Mouse (Mus musculus) C2C12 (cell line): Measurements from ENCODE around the gene Trpm1.

Source experiments
- CEBPB ChIP-seq: IDR thresholded peaks from one replicate; pipeline ENCODE4 v1.6.1; 2011; ENCODE audit warnings: low read depth, mild to moderate bottlenecking, control low read depth, moderate library complexity
- CTCF ChIP-seq: IDR thresholded peaks from one replicate; pipeline ENCODE4 v1.5.1; 2011; ENCODE audit not compliant: control insufficient read depth, insufficient read depth, insufficient read length
- MYOD1 ChIP-seq: IDR thresholded peaks from one replicate; pipeline ENCODE4 v1.6.1; 2011; ENCODE audit warnings: low read depth; ENCODE audit not compliant: control insufficient read depth, insufficient read length

- no peak for TF ChIP-seq CTCF
- no peak for TF ChIP-seq CEBPB
- no peak for TF ChIP-seq MYOD1
These were observed 9.5 kb downstream of the Trpm1 start for GRCm38 (mm10) chr7:64163086-64163485.
